Mouse (Mus musculus) thymus, postnatal 10 days (tissue): Measurements from ENCODE around the gene Cyyr1.

ENCODE experiments used
- DNase-seq, 2 experiments: peaks; one replicate each; pipeline ENCODE4 v3.0.0; 2021; ENCODE audit warnings: low spot score in 2 of 2

The Cyyr1 gene

DNA sequence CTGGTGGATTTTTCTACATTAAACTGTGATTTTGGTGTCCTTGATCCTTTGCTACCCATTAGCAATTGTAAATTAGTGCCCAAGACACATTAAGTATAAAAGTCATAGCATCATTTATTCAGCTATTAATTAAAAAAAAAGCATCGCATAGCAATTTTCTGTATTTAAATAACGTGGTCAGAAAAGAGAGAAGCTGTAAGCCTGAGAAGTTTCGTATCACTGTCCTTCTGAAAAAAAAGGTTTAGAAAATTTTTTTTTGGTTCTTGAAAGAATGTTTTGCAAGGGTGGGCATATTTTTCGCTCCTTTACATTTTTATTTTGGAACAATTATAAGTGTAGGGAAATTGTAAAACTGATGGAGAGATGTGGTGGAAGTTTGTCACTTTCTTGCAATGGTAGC is 83.1 kb downstream of the Cyyr1 start:
- no peak for DNase-seq

DNA sequence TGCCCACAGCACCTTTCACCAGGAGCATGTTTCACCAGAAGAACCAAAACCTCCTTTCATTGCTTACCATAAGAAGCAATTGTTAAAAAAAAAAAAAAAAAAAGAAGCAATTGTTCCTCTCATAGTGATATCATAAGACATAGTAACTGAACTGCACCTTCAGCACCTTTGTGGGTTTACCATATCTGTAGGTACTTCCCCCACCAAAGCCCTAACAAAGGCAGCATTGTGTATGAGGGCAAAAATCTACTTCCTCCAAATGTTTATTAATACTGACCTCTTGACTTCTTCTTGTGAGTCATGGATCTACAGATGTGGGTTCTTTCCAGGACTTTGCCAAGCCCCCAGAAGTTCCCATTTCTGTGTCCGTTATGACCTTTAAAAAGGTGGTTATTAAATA is 98.2 kb downstream of the Cyyr1 start:
- DNase-seq, result no peak

DNA sequence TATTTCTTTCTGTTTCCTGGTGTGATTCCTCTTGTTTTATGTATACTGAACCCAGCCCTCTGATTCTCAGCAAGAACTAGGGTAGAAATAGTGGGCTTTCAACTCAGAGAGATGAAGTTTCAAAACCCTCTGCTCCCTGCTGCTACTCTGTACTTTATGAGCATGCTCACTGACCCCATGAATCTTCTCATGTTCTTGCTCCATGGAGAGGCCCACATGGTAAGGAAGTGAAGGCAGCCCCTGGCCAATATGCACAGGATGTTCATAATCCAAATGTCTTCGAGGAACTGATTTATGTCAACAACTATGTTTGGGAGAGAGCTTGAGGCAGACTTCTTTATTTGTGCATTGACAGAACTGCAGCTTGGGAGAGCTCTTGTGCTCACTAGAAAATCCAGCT is 106.9 kb downstream of the Cyyr1 start:
- DNase-seq, result no peak

DNA sequence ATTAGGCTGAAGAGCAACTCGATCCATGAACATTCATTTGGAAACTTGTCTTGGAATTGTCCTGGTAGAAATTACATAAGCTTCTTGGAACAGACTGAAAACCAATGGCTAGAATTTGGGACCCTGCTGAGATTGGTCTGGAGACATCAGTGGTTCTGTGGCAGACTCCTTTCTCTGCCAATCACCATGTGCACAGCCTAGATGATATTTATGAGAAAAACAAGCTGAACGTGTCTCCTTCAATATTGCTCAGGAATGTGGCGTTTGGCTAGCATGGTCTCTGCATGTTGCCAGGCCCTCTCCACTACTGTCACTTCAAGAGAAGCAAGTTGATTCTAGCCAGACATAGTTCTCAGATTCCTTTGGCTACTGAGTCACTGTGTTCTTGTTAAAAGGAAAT is 107.4 kb downstream of the Cyyr1 start:
- DNase-seq, result no peak

DNA sequence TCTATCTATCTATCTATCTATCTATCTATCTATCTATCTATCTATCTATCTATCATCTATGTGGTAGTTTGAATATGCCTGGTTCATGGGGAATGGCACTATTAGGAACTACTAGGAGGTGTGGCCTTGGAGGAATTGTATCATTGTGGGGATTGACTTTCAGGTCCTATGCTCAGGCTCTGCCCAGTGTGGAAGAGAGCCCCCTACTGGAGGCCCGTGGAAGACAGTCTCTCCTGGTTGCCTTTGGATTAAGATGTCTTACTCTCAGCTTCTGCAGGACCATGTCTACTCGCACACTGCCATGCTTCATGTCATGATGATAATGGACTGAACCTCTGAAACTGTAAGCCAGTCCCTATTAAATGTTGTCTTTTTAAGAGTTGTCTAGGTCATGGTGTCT is 117.8 kb downstream of the Cyyr1 start:
- DNase-seq, result no peak

DNA sequence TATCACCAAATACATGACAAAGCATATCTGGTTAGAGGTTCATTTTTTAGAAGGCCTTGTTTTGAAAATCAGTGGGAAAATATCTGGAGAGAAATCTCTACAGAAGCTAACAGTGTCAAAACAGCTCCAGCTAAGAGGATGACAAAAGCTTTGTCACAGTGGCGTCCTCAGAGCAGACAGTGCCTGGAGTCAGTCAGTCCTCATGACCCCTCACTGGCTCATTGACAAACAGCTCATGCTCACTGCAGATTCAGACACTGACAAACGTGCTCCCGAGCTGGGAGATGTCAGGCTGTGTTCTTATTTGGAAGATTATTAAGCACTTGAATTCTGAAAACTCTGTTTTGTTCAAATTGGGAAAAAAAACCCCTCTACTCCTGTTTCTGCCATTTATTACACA is 124.0 kb downstream of the Cyyr1 start:
- DNase-seq, result no peak

DNA sequence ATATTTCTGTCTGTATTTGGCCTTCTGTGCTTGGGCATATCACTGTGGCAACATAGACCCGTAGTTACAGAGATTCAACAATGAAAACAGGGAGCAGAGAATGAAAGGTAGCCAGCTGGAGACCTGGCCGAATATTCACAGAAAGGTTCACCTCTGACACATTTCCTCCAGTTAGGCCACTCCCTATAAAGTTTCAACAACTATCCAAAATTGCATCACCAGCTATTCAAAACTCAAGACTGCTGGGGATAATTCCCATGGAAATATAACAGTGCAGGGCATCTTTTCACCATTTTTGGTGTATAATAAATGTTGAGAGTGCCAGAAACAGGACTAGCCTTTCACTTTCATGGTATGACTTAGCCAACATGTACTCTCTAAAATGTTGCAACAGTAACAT is 130.3 kb downstream of the Cyyr1 start:
- DNase-seq, result no peak

DNA sequence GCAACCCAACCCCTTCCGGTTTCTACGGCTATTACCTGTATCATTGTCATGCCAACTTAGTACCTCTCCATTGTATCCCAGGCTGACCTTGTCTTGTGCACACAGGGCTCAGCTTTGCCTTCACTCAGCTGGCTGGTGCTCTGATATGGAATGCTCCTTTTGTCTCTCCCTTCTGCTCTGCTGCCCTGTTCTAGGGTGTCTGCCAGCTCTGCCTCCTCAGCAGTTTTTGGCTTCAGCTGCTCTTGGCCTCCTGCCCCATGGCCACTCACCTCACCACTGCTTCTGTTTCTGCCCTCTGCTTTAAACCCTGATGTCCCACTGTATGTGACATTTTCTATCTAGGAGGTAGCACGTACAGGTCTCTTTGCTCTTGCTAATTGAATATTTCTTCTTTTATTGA is 137.8 kb downstream of the Cyyr1 start:
- DNase-seq, result no peak

DNA sequence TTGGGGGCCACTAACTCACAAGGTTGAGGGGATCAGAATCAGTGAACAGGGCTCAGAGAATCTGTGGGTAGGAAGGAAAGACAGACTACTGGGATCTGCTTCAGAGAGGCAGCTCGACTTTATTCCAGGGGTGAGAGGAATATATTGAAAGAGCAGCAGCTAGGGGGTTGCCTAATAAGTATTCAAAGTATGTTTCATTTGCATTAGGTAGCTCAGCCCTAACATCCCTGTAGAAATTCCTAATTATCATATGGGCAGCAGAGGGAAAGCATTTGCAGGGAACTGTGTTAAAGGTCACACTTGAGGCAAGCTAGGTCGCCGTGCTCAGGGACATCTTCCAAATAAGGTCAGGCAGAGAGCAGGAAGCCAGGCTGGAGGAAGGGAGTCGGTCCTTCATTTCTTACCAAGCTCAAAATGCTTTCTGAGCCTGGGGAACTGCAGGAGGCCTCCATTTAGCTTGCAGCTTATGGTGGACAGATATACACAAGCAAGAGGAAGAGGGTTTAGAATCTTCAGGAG is 159.7 kb downstream of the Cyyr1 start:
- DNase-seq, result no peak

DNA sequence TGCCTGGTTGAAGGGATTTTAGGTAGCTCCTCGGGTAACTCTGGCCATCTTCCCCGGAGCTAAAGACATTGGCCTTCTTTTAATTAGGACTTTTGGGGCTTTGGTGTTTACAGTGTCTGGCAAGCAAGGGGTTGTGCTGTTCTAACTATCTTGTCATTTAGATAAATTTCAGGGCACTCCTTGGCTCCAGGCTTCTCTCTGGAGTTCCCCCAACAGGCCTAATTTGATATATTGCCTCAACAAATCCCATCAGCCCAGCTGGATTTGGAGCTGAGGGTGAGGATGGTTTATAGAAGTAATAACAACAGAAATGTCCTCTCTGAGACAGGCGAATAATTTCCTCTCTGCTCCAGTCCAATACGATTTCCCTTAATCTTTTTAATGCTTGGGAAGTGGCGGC is 166.4 kb downstream of the Cyyr1 start:
- DNase-seq, result no peak
